Mouse (Mus musculus) embryonic facial prominence, embryonic 12.5 days (tissue): ENCODE measurements at regions not wholly inside any gene's neighbourhood (a gene's known extent, or its start where the extent isn't known, plus 50 kb on each side); places are given as distances from the start of the nearest gene placed in this dataset.
A peak's percentile ranks its signal among the peaks of the same experiment; 100 is the strongest.

Experiments used
- ATAC-seq: fragments of 200-750 bp; cut with Nextera tagmentation; 2 replicates; pipeline ENCODE4 v1.8.0; 2017; ENCODE audit not compliant: insufficient number of reproducible peaks, insufficient read depth, low FRiP score, low TSS enrichment
- H3K27ac ChIP-seq: fragments of 300-500 bp; sonication (generic); 2 replicates; pipeline ENCODE4 v1.5.1; 2016; ENCODE audit warnings: mild to moderate bottlenecking
- H3K27me3 ChIP-seq: fragments of 300-500 bp; sonication (generic); 2 replicates; pipeline ENCODE4 v1.6.1; 2016; ENCODE audit warnings: mild to moderate bottlenecking, moderate library complexity
- H3K36me3 ChIP-seq: fragments of 300-500 bp; sonication (generic); 2 replicates; pipeline ENCODE4 v1.6.1; 2016; ENCODE audit warnings: mild to moderate bottlenecking
- H3K4me1 ChIP-seq: fragments of 300-500 bp; sonication (generic); 2 replicates; pipeline ENCODE4 v1.6.1; 2016
- H3K4me2 ChIP-seq: fragments of 300-500 bp; sonication (generic); replicated peaks from 2 replicates; pipeline ENCODE4 v1.6.1; 2016; ENCODE audit warnings: mild to moderate bottlenecking, moderate library complexity
- H3K4me3 ChIP-seq: fragments of 300-500 bp; sonication (generic); 2 replicates; pipeline ENCODE4 v1.5.1; 2016; ENCODE audit warnings: mild to moderate bottlenecking
- H3K9ac ChIP-seq: fragments of 300-500 bp; sonication (generic); 2 replicates; pipeline ENCODE4 v1.6.1; 2016; ENCODE audit warnings: mild to moderate bottlenecking, moderate library complexity
- H3K9me3 ChIP-seq: fragments of 300-500 bp; sonication (generic); 2 replicates; pipeline ENCODE4 v1.6.1; 2016; ENCODE audit warnings: mild to moderate bottlenecking, moderate library complexity
- WGBS: fragments of 180-500 bp; shearing (Covaris S2); methylation state at CpG from one replicate; pipeline ENCODE4 v1.1.7; 2016; 5-methylcytosine and 5-hydroxymethylcytosine counted together

GRCm38 (mm10) chrX:99415701-99416100, 55.4 kb downstream of the Pja1 start:
- no peaks in the 10 kb centered on the region for H3K36me3 ChIP-seq
- no peak overlapping the region for H3K4me3 ChIP-seq
- no peak overlapping the region for H3K9ac ChIP-seq
- peaks cover 42% of the 10 kb centered on the region; the same call in 1 of the 2 replicates for H3K27me3 ChIP-seq
- peaks cover 16% of the 10 kb centered on the region; the same call in 1 of the 2 replicates for H3K4me1 ChIP-seq
- no peaks in the 10 kb centered on the region for H3K9me3 ChIP-seq
- H3K4me2 ChIP-seq: no peak overlapping the region
- no peak overlapping the region for H3K27ac ChIP-seq
- no peak for ATAC-seq
- WGBS: 27% methylated on average over 5 of the region's 5 CpGs

DNA sequence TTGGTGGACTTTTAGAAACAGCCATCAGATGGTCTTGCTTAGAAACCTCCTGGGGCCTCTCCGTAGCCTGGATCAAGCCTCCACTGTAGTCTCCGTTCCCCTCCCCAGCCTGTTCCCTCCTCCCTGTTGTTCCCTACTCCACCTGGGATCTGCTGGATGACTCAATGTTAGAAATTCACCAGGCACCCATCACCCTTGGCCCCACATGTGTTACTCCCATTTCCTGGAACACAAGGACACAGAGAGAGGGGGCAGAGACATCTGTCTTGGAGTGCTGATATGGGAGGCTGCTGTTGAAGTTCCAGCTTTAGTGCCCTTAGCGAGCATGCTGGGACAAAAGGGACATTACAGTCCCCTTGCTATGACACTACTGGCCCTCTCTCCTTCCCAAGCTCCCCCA, 60.1 kb downstream of the Pja1 start:
- WGBS: 86% methylated on average over 3 of the region's 3 CpGs
- Histone ChIP-seq H3K36me3 (no peaks in the 10 kb centered on the region), H3K4me1 (peaks cover 21% of the 10 kb centered on the region; the same call in 1 of the 2 replicates), H3K4me3 (no peak overlapping the region), H3K9ac (no peak overlapping the region), H3K9me3 (no peaks in the 10 kb centered on the region), H3K4me2 (no peak overlapping the region), H3K27me3 (peaks cover 32% of the 10 kb centered on the region; the same call in 1 of the 2 replicates), H3K27ac (0 out of 2 replicates have a peak overlapping the region, but pooled peaks have one; percentile 54)
- ATAC-seq: no peak

DNA sequence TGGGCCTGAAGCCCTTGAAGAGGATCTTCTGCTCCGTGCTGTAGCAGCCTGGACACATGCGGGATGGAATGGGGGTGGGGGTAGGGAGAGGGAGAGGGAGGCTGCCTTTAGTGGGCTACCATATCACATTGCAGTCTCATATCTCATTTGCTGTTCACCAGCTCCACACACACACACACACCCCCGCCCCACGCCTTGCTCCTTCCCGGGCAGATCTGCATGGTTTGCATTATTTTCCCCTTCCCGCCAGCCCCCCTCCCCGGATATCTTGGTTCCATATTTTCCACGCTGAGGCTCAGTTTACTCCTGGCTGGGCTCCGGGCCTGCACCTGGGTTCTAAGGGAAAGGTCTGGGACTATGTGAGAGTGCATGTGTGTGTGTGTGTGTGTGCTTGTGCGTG, 61.2 kb downstream of the Pja1 start:
- 43% methylated on average over 10 of the region's 10 CpGs for whole genome bisulfite sequencing
- H3K9me3 ChIP-seq: no peaks in the 10 kb centered on the region
- no peak overlapping the region for H3K4me2 ChIP-seq
- H3K9ac ChIP-seq: no peak overlapping the region
- no peak overlapping the region for H3K4me3 ChIP-seq
- peaks cover 30% of the 10 kb centered on the region; the same call in 1 of the 2 replicates for H3K27me3 ChIP-seq
- H3K4me1 ChIP-seq: peaks cover 21% of the 10 kb centered on the region; the same call in 1 of the 2 replicates
- H3K27ac ChIP-seq: peak overlapping the region; percentile 85
- peak; percentile 85; the same call in 1 of the 2 replicates for ATAC-seq
- H3K36me3 ChIP-seq: no peaks in the 10 kb centered on the region

- peaks cover 21% of the 10 kb centered on the region; the same call in 1 of the 2 replicates for H3K4me1 ChIP-seq
- 70% methylated on average over 5 of the region's 5 CpGs for WGBS
- no peak overlapping the region for H3K9ac ChIP-seq
- H3K27me3 ChIP-seq: peaks cover 26% of the 10 kb centered on the region; the same call in 1 of the 2 replicates
- peak overlapping the region; percentile 85 for H3K27ac ChIP-seq
- no peak overlapping the region for H3K4me2 ChIP-seq
- no peaks in the 10 kb centered on the region for H3K36me3 ChIP-seq
- no peaks in the 10 kb centered on the region for H3K9me3 ChIP-seq
- no peak for ATAC-seq
- no peak overlapping the region for H3K4me3 ChIP-seq
Observed at GRCm38 (mm10) chrX:99409331-99409730, 61.7 kb downstream of the Pja1 start.

- 39% methylated on average over 6 of the region's 6 CpGs for WGBS
- ATAC-seq: no peak
Observed at GRCm38 (mm10) chrX:99408804-99409203, 62.3 kb downstream of the Pja1 start.

GRCm38 (mm10) chrX:99405843-99406242, 65.2 kb downstream of the Pja1 start:
- Histone ChIP-seq H3K4me2 (no peak overlapping the region), H3K9me3 (no peaks in the 10 kb centered on the region), H3K27me3 (peaks cover 25% of the 10 kb centered on the region; the same call in 1 of the 2 replicates), H3K4me1 (peaks cover 20% of the 10 kb centered on the region; the same call in 1 of the 2 replicates), H3K27ac (no peak overlapping the region), H3K4me3 (no peak overlapping the region), H3K36me3 (no peaks in the 10 kb centered on the region), H3K9ac (no peak overlapping the region)
- ATAC-seq: no peak
- 43% methylated on average over 8 of the region's 8 CpGs for WGBS

More at GRCm38 (mm10) chrX:99408804-99409203, 62.3 kb downstream of the Pja1 start:
- no peaks in the 10 kb centered on the region for H3K36me3 ChIP-seq
- H3K9me3 ChIP-seq: no peaks in the 10 kb centered on the region
- H3K4me3 ChIP-seq: no peak overlapping the region
- no peak overlapping the region for H3K4me2 ChIP-seq
- H3K27ac ChIP-seq: peak overlapping the region; percentile 85; the same call in 1 of the 2 replicates
- peaks cover 21% of the 10 kb centered on the region; the same call in 1 of the 2 replicates for H3K4me1 ChIP-seq
- H3K27me3 ChIP-seq: peaks cover 27% of the 10 kb centered on the region; the same call in 1 of the 2 replicates
- no peak overlapping the region for H3K9ac ChIP-seq

DNA sequence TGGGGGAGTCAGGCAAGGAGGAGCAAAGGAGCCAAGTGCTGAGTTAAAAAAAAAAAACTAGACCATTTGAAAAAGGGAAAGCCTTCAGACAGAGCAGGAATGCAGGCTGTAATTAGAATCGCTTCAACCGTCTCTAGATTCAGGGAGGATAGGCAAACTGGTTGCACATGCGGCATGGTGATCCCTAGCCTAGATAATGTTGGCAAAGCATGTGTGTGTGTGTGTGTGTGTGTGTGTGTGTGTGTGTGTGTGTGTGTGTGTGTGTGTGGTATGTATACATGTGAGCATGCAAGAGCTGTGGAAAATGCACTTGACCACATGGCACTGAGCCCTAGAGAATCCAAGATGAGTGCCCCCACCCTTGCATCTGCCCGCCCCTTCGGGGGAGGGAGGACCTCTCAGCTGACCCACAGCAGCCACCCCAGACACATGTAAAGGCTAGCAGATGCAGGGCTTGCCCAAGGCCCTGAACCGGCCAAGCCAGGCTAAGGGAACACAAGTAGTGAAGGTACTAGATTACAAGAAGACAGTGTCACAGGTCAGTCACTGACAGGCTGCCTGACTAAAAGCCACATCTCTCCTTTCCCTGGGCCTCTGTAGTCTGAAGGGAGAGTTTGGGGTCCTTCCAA, 67.4 kb downstream of the Pja1 start:
- peaks cover 21% of the 10 kb centered on the region; the same call in 1 of the 2 replicates for H3K27me3 ChIP-seq
- no peak overlapping the region for H3K4me2 ChIP-seq
- H3K4me3 ChIP-seq: no peak overlapping the region
- no peaks in the 10 kb centered on the region for H3K9me3 ChIP-seq
- H3K4me1 ChIP-seq: peaks cover 7% of the 10 kb centered on the region; the same call in 1 of the 2 replicates
- H3K9ac ChIP-seq: no peak overlapping the region
- H3K36me3 ChIP-seq: no peaks in the 10 kb centered on the region
- WGBS: 48% methylated on average over 5 of the region's 6 CpGs
- H3K27ac ChIP-seq: peak overlapping the region; percentile 60
- no peak for ATAC-seq

- H3K9me3 ChIP-seq: no peaks in the 10 kb centered on the region
- H3K27me3 ChIP-seq: peaks cover 23% of the 10 kb centered on the region; the same call in 1 of the 2 replicates
- H3K36me3 ChIP-seq: no peaks in the 10 kb centered on the region
- WGBS: 47% methylated on average over 9 of the region's 9 CpGs
- H3K9ac ChIP-seq: no peak overlapping the region
- no peak overlapping the region for H3K4me2 ChIP-seq
- no peak overlapping the region for H3K4me3 ChIP-seq
- ATAC-seq: no peak
- H3K27ac ChIP-seq: peak overlapping the region; percentile 60
- H3K4me1 ChIP-seq: peaks cover 7% of the 10 kb centered on the region; the same call in 1 of the 2 replicates
Observed at GRCm38 (mm10) chrX:99402841-99403520, 68.1 kb downstream of the Pja1 start.

DNA sequence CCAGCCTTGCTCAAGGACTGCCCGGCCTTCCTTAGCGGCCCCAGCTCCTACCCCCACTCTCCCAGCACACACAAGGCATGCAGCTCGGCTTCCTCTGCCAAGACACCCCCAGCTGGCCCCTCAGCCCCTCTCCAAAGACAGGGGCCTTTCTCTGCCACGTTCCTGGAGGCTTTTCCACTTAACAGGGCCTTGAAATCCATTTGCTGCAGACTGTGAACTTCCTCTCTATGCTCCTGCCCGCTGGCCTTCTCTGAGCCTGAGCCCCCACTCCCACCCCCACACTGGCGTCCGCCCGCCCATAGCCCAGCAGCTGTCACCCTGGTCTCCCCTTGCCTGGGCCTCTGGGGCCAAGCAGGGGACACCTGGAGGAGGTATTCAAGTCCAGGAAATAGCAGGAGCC, 73.7 kb downstream of the Pja1 start:
- Histone ChIP-seq H3K4me3 (no peak overlapping the region), H3K9ac (no peak overlapping the region), H3K9me3 (no peaks in the 10 kb centered on the region), H3K27me3 (peaks cover 41% of the 10 kb centered on the region), H3K27ac (peak overlapping the region; percentile 57), H3K36me3 (no peaks in the 10 kb centered on the region), H3K4me2 (no peak overlapping the region), H3K4me1 (peaks cover 9% of the 10 kb centered on the region)
- ATAC-seq: 0 out of 2 replicates have a peak, but pooled peaks have one; percentile 75
- WGBS: 42% methylated on average over 8 of the region's 8 CpGs

DNA sequence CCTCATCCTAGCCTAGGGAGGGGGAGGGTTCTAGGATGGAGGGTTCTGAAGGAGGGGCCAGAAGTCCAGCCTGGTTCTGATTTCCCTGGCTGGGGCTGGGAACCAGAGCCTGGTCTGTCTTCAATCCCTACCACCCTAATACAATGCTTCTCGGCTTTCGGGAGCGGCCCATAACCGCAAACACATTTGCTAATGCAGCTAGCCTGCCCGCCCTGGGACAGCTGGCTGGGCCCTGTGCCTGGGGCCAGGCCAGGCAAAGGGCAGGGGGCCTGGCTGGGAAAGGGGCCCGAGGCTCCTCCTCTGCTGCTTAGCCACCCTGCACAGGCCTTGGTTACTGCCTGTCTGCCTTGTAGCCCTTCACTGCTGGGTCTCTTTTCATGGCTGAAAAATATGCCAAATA, 74.9 kb downstream of the Pja1 start:
- Histone ChIP-seq H3K4me3 (no peak overlapping the region), H3K27ac (peak overlapping the region; percentile 54), H3K4me2 (no peak overlapping the region), H3K4me1 (peaks cover 10% of the 10 kb centered on the region), H3K9ac (no peak overlapping the region), H3K27me3 (peaks cover 44% of the 10 kb centered on the region), H3K36me3 (no peaks in the 10 kb centered on the region), H3K9me3 (no peaks in the 10 kb centered on the region)
- WGBS: 46% methylated on average over 6 of the region's 6 CpGs
- ATAC-seq: 0 out of 2 replicates have a peak, but pooled peaks have one; percentile 24

DNA sequence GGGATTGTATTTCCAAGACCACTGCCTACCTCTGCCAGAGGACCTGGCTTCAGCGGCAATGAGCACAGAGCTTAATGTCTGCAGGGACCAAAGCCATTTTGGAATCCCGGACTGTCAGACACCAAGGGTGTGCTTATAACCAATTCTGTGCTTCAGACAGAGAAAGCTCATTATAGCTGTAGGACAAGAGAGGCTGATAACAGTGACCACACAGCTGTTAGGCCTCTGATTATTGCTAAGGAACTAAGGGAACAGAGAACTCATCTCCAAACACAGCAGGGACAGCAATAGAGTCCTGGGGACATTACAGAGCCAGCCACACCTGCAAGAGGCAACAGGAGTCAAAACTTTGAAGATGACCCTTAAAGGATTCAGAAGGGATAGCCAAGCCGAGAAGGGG, 76.0 kb downstream of the Pja1 start:
- H3K4me1 ChIP-seq: peaks cover 21% of the 10 kb centered on the region

More for the DNA sequence above, 76.0 kb downstream of the Pja1 start:
- Histone ChIP-seq H3K9ac (no peak overlapping the region), H3K36me3 (no peaks in the 10 kb centered on the region), H3K4me3 (no peak overlapping the region), H3K27ac (no peak overlapping the region), H3K27me3 (peaks cover 46% of the 10 kb centered on the region), H3K9me3 (no peaks in the 10 kb centered on the region), H3K4me2 (no peak overlapping the region)
- 85% methylated on average over 3 of the region's 3 CpGs for WGBS
- ATAC-seq: no peak
